Mouse (Mus musculus): ENCODE data around the gene Plch2.

GRCm38 (mm10) chr4:155095238-155095900 is 38.8 kb upstream of the Plch2 start:
- TF ChIP-seq CTCF (IDR thresholded peaks at IDR 0.05; ENCODE audit: borderline replicate concordance, extremely low read depth, insufficient read depth, insufficient read length) (peak; percentile 97), POLR2A (IDR thresholded peaks at IDR 0.05; ENCODE audit: borderline replicate concordance, extremely low read depth, insufficient read depth, insufficient read length, poor library complexity, severe bottlenecking) (no peak)

All from brain, embryonic 14.5 days (tissue).